ENCODE assay signal across 16 mouse cellular contexts in genomic region chr12:26452951-26453350, GRCm38 (mm10).
"Had no signal": no experiment of that assay in that cellular context is flagged by ENCODE, and none has a peak within 500 bp of the region (broad histone marks: within the 10 kb centered on the region; RNA-seq: fewer than 3 reads in every experiment).

No protein-coding gene starts in this region.

- DNase-seq: kidney, adult 9 months; kidney, postnatal 14 days; layer of hippocampus, adult 9-11 months; layer of hippocampus, postnatal 36 days; liver, embryonic 13.5 days; lung, adult 18-20 months; retina, postnatal 1 day; right cerebral cortex, postnatal 4 days; spleen, adult 18-20 months; thymus, adult 18-20 months; thymus, postnatal 14 days had no signal

- H3K9ac ChIP-seq: limb, embryonic 15.5 days; liver, embryonic 13.5 days; midbrain, embryonic 12.5 days; neural tube, embryonic 13.5 days had no signal

- H3K9me3 ChIP-seq: limb, embryonic 15.5 days; liver, embryonic 13.5 days; midbrain, embryonic 12.5 days; neural tube, embryonic 13.5 days had no signal

- H3K27me3 ChIP-seq: limb, embryonic 15.5 days; liver, embryonic 13.5 days; midbrain, embryonic 12.5 days; neural tube, embryonic 13.5 days had no signal

- H3K27ac ChIP-seq: limb, embryonic 15.5 days; liver, embryonic 13.5 days; midbrain, embryonic 12.5 days; neural tube, embryonic 13.5 days had no signal

- H3K36me3 ChIP-seq: limb, embryonic 15.5 days; liver, embryonic 13.5 days; midbrain, embryonic 12.5 days; neural tube, embryonic 13.5 days had no signal

- H3K4me3 ChIP-seq: limb, embryonic 15.5 days; liver, embryonic 13.5 days; midbrain, embryonic 12.5 days; neural tube, embryonic 13.5 days had no signal

- H3K4me2 ChIP-seq: limb, embryonic 15.5 days; liver, embryonic 13.5 days; midbrain, embryonic 12.5 days; neural tube, embryonic 13.5 days had no signal

- ATAC-seq: intestine, embryonic 16.5 days; midbrain, embryonic 16.5 days had no signal
